Mouse (Mus musculus): ENCODE results near the gene Rbfox3.

Rbfox3 gene

GRCm38 (mm10) chr11:118754535-118754934 is 156.9 kb downstream of the Rbfox3 start:
- DNase-seq, result no peak

GRCm38 (mm10) chr11:118751879-118752616 is 159.3 kb downstream of the Rbfox3 start:
- peak; percentile 64 for DNase-seq

DNA sequence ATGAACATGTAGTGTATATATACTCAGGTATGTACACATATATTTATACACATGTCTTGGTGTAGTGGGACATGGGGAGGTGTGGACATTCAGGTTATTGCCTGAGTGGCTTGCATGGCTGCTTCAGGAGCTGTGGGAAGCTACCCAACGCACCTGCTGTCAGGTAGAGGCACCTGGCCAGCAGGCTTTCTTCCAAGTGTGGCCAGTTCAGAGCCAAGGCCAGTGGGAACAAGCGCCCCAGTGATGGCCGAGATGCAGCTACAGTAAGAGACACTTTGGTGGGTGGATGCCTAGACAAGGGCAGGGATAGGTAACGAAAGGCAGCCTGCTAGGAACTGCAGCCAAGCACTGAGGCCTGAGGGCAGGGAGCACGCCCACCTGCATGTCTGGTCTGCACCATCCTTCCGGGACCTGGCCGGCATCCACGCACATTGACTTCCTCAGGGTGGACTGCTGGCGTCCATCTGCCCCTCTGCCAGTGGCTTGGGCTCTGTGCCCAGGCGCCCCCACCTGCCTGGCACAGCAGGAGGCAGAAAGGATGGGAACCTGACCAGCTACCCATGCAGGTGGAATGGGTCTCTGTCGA is 160.6 kb downstream of the Rbfox3 start:
- no peak for DNase-seq

DNA sequence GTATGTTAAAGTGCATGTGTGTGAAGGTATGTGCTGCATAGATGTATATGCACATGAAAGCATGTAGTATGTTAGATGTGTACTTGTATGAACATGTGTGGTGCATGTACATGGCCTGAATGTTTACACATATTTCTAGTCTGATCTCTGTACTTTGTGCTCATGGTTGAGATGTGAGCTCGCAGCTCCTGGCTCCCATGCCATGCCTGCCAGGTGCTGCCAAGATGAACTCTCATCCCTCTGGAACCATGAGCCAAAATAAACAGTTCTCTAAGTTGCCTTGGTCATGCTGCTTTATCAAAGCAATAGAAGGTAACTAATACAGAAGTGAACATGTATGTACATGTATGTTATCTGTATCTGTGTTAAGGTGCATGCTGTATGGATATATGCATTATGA is 161.9 kb downstream of the Rbfox3 start:
- no peak for DNase-seq

DNA sequence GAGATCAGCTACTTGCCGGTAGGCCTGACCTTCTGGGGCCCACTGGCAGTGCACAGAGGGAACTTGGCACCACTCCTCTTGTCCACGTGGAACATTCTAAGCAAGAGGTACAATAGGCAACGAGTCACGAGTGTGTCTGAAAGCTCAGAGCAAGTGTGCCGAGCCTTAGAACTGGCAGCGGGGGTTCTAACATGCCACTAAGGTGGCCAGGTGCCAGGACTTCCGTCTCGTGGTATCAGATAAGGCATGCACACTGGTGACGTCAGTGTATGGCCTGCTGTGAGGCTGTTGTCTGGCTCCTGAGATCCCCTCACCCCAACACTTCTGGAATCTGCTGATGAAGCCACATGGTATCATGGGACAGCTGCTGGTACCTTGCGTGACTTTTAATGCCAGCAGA is 162.8 kb downstream of the Rbfox3 start:
- DNase-seq, result no peak

- DNase-seq, result no peak
These were observed 166.1 kb downstream of the Rbfox3 start for GRCm38 (mm10) chr11:118745279-118745678.

DNA sequence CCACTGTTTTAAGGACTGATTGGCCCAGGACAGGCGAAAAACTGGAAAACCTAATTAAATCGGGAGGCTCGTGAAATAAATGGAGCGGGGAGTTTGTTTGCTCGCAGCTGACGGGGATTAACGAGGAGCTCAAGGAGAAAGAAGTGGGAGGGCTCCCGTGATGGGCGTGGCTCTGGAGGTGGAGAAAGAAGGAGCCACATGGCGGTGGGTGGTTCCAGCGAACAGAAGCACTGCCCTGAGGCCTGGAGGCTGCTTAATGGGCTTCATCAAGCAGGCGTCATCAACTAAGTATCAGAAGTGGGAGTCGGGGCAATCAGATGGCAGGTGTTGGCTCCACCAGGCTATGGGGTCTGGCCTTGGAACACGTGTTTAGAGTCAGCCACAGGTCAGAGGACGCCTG is 166.6 kb downstream of the Rbfox3 start:
- DNase-seq, result peak; percentile 95

- DNase-seq, result peak; percentile 78
These were observed 168.6 kb downstream of the Rbfox3 start for GRCm38 (mm10) chr11:118742762-118743161.

DNA sequence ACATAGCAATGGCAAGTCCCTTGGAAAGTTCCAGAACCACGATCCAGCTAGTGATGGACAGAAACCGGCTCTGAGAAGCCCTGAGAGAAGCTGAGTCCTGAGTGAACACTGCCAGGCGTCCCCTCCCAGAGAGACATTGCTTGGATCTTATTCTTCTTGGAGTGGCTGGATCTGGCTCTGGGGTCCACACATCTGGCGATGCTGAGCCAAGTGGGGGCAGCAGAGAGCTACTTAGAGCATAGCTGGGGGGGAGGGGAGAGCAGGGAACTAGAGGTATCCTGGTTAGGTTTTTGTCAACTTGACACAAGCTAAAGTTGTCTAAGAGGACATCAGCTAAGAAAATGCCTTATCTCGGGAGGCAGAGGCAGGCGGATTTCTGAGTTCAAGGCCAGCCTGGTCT is 170.1 kb downstream of the Rbfox3 start:
- peak; percentile 55 for DNase-seq

GRCm38 (mm10) chr11:118740001-118740400 is 171.4 kb downstream of the Rbfox3 start:
- peak; percentile 84 for DNase-seq

DNA sequence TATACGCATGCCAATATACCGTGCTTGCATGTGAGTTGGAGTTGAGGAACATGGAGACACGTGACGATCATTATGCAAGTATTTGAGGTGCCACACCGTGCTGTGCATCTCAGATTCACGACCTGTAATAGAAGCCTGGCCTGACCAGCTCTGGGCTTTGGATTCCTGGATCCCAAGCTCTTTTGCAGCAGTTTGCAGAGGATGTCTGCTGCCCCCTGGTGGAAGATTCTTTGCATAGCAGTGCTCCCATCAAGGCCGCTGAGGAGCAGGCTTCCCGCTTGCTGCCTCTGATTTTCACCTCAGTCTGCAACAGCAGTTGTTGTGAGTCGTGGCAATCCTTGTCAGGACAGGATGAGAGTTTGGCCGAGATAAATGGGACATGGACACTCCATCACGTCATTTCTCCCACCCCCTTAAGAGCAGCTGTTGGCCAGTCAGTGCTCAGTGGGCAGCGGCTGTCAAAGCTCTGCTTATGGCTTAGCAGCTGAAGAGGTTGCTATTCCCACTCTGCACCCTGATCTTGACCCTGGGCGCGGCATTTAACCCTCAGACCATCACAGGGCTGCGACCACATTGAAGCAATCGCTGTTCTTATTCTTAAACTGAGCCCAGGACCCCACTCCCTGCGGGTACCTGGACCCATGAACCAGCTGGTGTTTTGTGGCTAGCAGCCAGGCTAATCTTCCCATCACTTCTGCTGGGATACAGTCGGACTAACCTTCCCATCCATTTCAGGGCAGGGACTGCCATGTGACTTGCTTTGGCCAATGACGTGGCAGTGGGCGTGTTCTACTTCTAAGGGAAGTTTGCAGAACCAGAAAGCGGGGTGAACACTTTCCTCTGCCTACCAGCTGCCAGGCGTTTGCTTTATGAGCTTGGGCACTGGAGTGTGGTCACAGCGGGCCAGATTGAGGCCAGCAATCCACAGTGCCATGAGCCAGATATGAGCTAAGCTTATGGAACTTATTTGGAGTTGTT is 172.3 kb downstream of the Rbfox3 start:
- peak; percentile 90 for DNase-seq

DNA sequence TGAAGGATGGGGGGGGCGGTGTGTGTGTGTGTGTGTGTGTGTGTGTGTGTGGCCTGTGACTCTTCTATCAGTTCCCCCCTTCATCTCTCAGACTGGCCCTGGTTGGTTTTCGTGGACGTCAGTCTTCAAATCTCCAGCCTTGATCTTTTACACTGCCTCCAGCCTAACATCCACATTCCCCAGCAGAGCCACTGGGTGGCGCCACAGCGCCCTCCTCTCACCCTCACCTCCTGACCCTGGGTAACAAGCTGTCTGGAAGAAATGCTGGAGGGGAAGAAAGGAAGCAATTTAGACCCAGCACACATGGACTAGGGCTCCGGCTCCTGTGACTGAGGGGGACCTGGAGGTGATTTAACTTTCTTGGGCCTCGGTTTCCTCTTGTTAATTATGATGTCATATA is 173.1 kb downstream of the Rbfox3 start:
- peak; percentile 40 for DNase-seq

DNA sequence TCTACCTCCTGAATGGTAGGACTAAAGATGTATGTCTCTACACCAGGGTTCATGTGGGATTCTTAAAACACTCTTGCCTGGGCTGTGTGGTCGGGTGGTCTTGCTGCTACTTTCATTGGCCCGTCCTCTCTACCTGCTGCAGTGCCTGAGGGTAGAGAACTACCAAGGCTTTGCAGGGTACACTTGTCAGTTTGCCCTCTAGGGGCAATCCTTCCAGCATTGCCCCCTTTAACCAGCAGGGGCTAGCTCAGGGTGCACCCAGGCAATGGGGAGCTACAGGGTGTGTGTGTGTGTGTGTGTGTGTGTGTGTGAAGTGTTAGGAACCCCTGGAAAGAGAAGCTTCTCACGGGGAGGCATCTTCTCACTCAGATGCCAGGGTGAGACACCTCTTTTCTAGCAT is 173.6 kb downstream of the Rbfox3 start:
- DNase-seq, result no peak

GRCm38 (mm10) chr11:118736993-118737392 is 174.4 kb downstream of the Rbfox3 start:
- DNase-seq, result no peak

- DNase-seq, result no peak
These were observed 179.7 kb downstream of the Rbfox3 start for GRCm38 (mm10) chr11:118731655-118732054.

DNA sequence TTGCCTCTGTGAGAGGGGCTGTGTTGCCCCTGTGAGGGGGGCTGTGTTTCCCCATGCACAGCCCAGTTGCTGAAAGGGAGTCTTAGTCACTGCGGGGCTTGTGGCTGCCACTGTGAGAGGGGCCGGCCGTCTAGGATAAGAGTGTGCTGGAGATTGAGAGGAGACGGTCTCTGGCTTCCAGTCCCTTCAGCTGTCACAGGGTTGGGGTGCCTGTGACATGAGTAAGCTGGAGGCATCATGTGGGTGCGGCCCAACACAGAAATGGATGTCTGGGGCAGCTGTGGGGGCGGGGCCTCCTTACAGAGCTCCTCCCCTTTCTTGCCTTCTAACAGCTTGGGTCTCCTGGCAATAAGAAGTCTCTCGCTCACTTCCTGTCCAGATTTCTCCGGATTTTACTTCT is 182.0 kb downstream of the Rbfox3 start:
- DNase-seq, result peak; percentile 64

GRCm38 (mm10) chr11:118728797-118729196 is 182.6 kb downstream of the Rbfox3 start:
- DNase-seq, result no peak

DNA sequence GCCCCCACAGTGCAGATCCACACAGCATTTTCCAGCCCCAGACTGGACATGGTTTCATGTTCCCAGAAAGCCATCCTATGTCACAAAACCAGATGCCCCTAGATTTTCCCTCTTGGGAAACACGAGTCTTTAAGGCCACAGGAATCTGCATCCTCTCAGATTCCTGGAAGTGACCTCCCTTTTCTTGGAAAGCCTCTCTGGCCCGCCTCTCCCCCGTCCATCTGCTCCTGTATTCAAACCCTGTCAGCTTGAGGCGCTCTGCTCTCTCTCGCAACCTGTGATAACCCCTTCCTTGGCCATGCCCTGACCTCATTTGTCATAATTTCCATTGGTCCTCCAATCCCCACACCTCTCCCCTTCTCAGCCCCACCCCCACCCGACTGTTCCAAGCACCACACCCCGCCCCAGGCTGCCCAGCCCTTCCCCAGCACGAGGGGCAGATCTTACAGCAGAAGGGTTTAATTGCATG is 183.3 kb downstream of the Rbfox3 start:
- peak; percentile 85 for DNase-seq

- no peak for DNase-seq
These were observed 185.0 kb downstream of the Rbfox3 start for GRCm38 (mm10) chr11:118726430-118726829.

- no peak for DNase-seq
These were observed 187.0 kb downstream of the Rbfox3 start for GRCm38 (mm10) chr11:118724423-118724822.

GRCm38 (mm10) chr11:118723166-118723565 is 188.2 kb downstream of the Rbfox3 start:
- no peak for DNase-seq

DNA sequence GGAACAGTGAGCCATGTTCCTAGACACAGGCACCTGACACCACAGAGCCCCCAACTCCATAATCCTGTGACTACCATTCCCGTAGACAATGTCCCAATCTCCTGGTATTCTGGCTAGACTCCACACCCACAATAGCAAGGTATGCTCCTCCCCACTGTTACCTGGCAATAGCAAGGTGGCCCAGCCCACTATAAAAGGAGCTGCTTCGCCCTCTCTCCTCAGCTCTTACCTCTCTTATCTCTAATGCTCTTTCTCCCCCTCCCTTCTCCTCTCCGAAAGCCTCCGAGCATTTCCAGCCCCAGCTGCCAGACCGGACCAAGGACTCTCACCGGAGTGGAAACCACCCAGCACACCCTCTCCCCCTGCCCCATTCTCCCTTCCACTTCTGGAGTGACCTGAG is 189.5 kb downstream of the Rbfox3 start:
- no peak for DNase-seq
